16 mouse cellular contexts compared by ENCODE assay signal in genomic region chr6:97577349-97577748, GRCm38 (mm10). TPM values are rescaled to one million over a fixed set of nuclear protein-coding genes. Genes with fewer than 3 reads are reported as not detected.
DNase-seq lines count a peak whose midpoint lies in the region; ATAC-seq lines count a peak whose summit lies in the region.
"Had no signal": no experiment of that assay in that cellular context is flagged by ENCODE, and none has a peak within 500 bp of the region (broad histone marks: within the 10 kb centered on the region; RNA-seq: fewer than 3 reads in every experiment).

No protein-coding gene starts in this region.

- no peak overlapping the region; the same call in 1 of the 2 replicates for H3K9ac ChIP-seq in neural tube, embryonic 11.5 days (ENCODE audit: low read length)
- H3K9ac ChIP-seq in forebrain, embryonic 15.5 days (replicated peaks): no peak overlapping the region
- no peak overlapping the region for H3K9ac ChIP-seq in midbrain, embryonic 13.5 days (replicated peaks)
- H3K9ac ChIP-seq: embryonic facial prominence, embryonic 15.5 days; heart, embryonic 13.5 days; stomach, embryonic 15.5 days had no signal

- peak overlapping the region; percentile 82 for H3K27ac ChIP-seq in neural tube, embryonic 11.5 days (ENCODE audit: low read depth, low read length)
- H3K27ac ChIP-seq in forebrain, embryonic 15.5 days (replicated peaks): peak overlapping the region; percentile 81
- H3K27ac ChIP-seq in midbrain, embryonic 13.5 days: peak overlapping the region; percentile 67
- H3K27ac ChIP-seq: embryonic facial prominence, embryonic 15.5 days; heart, embryonic 13.5 days; stomach, embryonic 15.5 days had no signal

- no peaks in the 10 kb centered on the region for H3K36me3 ChIP-seq in neural tube, embryonic 11.5 days (ENCODE audit: control insufficient read depth, insufficient read depth, low read length)
- no peaks in the 10 kb centered on the region for H3K36me3 ChIP-seq in forebrain, embryonic 15.5 days
- H3K36me3 ChIP-seq in midbrain, embryonic 13.5 days: no peaks in the 10 kb centered on the region
- H3K36me3 ChIP-seq: embryonic facial prominence, embryonic 15.5 days; heart, embryonic 13.5 days; stomach, embryonic 15.5 days had no signal

- H3K4me1 ChIP-seq in neural tube, embryonic 11.5 days (ENCODE audit: control insufficient read depth, insufficient read depth, low read length): peaks cover 24% of the 10 kb centered on the region
- H3K4me1 ChIP-seq in forebrain, embryonic 15.5 days: peaks cover 35% of the 10 kb centered on the region
- peaks cover 32% of the 10 kb centered on the region for H3K4me1 ChIP-seq in midbrain, embryonic 13.5 days (replicated peaks)
- H3K4me1 ChIP-seq: embryonic facial prominence, embryonic 15.5 days; stomach, embryonic 15.5 days had no signal

- no peak overlapping the region for H3K4me3 ChIP-seq in neural tube, embryonic 11.5 days (ENCODE audit: low read depth, low read length)
- H3K4me3 ChIP-seq in forebrain, embryonic 15.5 days: no peak overlapping the region
- H3K4me3 ChIP-seq in midbrain, embryonic 13.5 days (replicated peaks): no peak overlapping the region
- H3K4me3 ChIP-seq: embryonic facial prominence, embryonic 15.5 days; heart, embryonic 13.5 days; stomach, embryonic 15.5 days had no signal

- no peak for DNase-seq in neural tube, embryonic 11.5 days (ENCODE audit: low spot score)
- no peak for DNase-seq in neural tube, embryonic 10.5 days (ENCODE audit: extremely low spot score, low spot score)
- no peak for DNase-seq in ovary, postnatal 14 days (ENCODE audit: low spot score)
- no peak for DNase-seq in lung, postnatal 14 days
- DNase-seq in right cerebral cortex, postnatal 14 days: no peak
- DNase-seq: cerebellum, adult 18-20 months; kidney, adult 9 months; kidney, postnatal 25 days; lung, adult 18-20 months; thymus, adult 18-20 months; thymus, postnatal 4 days had no signal

- no peak overlapping the region for H3K4me2 ChIP-seq in neural tube, embryonic 11.5 days (ENCODE audit: low read depth)
- H3K4me2 ChIP-seq in forebrain, embryonic 15.5 days (replicated peaks): no peak overlapping the region
- H3K4me2 ChIP-seq in midbrain, embryonic 13.5 days (replicated peaks): no peak overlapping the region
- H3K4me2 ChIP-seq: embryonic facial prominence, embryonic 15.5 days; heart, embryonic 13.5 days; stomach, embryonic 15.5 days had no signal

- no peaks in the 10 kb centered on the region for H3K27me3 ChIP-seq in neural tube, embryonic 11.5 days (ENCODE audit: control insufficient read depth, insufficient read depth, low read length)
- no peaks in the 10 kb centered on the region for H3K27me3 ChIP-seq in forebrain, embryonic 15.5 days
- no peaks in the 10 kb centered on the region for H3K27me3 ChIP-seq in midbrain, embryonic 13.5 days
- H3K27me3 ChIP-seq: embryonic facial prominence, embryonic 15.5 days; heart, embryonic 13.5 days; stomach, embryonic 15.5 days had no signal

- ATAC-seq in neural tube, embryonic 11.5 days (ENCODE audit: insufficient read depth, low FRiP score, low TSS enrichment): no peak; the same call in 1 of the 2 replicates
- ATAC-seq in forebrain, embryonic 15.5 days (replicated peaks): no peak
- 0 out of 2 replicates have a peak, but pooled peaks have one; percentile 41 for ATAC-seq in midbrain, embryonic 13.5 days

- no peaks in the 10 kb centered on the region for H3K9me3 ChIP-seq in neural tube, embryonic 11.5 days (ENCODE audit: control insufficient read depth, low read length)
- H3K9me3 ChIP-seq in forebrain, embryonic 15.5 days: no peaks in the 10 kb centered on the region
- H3K9me3 ChIP-seq in midbrain, embryonic 13.5 days: no peaks in the 10 kb centered on the region
- H3K9me3 ChIP-seq: embryonic facial prominence, embryonic 15.5 days; heart, embryonic 13.5 days; stomach, embryonic 15.5 days had no signal

- WGBS in neural tube, embryonic 11.5 days: 65% methylated on average over 4 of the region's 4 CpGs
- WGBS in forebrain, embryonic 15.5 days: 34% methylated on average over 4 of the region's 4 CpGs
- 60% methylated on average over 4 of the region's 4 CpGs for WGBS in midbrain, embryonic 13.5 days

RNA-seq across cellular contexts. Expression of gene Frmd4b, which starts 40.0 kb away (rescaled TPM):
- 45.2 and 50.5 TPM in 2 replicates for polyA plus RNA-seq in neural tube, embryonic 11.5 days (2014; fragmentation: Nextera tagmentation; extraction: Ambion mirVana)
- polyA plus RNA-seq in forebrain, embryonic 15.5 days (2015; fragmentation: Nextera tagmentation; extraction: Ambion mirVana): 49.0 and 51.0 TPM in 2 replicates
- 25.0 and 27.1 TPM in 2 replicates for polyA plus RNA-seq in midbrain, embryonic 13.5 days (2015; fragmentation: Nextera tagmentation; extraction: Ambion mirVana)
